Mouse (Mus musculus): ENCODE data around the gene Ywhag.

Ywhag gene

GRCm38 (mm10) chr5:135934481-135935175 is at the start of gene Ywhag:
Ywhag (minus strand) TSS chr5:135934616.
- peak; percentile 95 to 99 for DNase-seq

- peak in 1 of 2 experiments; percentile 47 for DNase-seq
Measured at GRCm38 (mm10) chr5:135982398-135982797, 48.0 kb upstream of the Ywhag start.

GRCm38 (mm10) chr5:135979904-135980303 is 45.5 kb upstream of the Ywhag start, which contains the start of gene Zp3:
Zp3 (plus strand) TSS chr5:135980099.
- DNase-seq = no peak

GRCm38 (mm10) chr5:135979381-135979780 is 45.0 kb upstream of the Ywhag start:
- no peak for DNase-seq

- DNase-seq = no peak
Measured at GRCm38 (mm10) chr5:135975893-135976668, 41.7 kb upstream of the Ywhag start.

GRCm38 (mm10) chr5:135974365-135974764 is 39.9 kb upstream of the Ywhag start, which contains the start of gene Ssc4d:
Ssc4d (minus strand) TSS chr5:135974531.
- DNase-seq = no peak

GRCm38 (mm10) chr5:135971876-135972275 is 37.5 kb upstream of the Ywhag start:
- no peak for DNase-seq

GRCm38 (mm10) chr5:135970247-135970646 is 35.8 kb upstream of the Ywhag start:
- DNase-seq = no peak

GRCm38 (mm10) chr5:135968781-135969180 is 34.4 kb upstream of the Ywhag start:
- DNase-seq = peak in 1 of 2 experiments; percentile 67

- DNase-seq = no peak
Measured at GRCm38 (mm10) chr5:135966866-135967265, 32.5 kb upstream of the Ywhag start.

- no peak for DNase-seq
Measured at GRCm38 (mm10) chr5:135965501-135965930, 31.1 kb upstream of the Ywhag start.

GRCm38 (mm10) chr5:135963280-135963627 is 28.8 kb upstream of the Ywhag start:
- no peak for DNase-seq

- DNase-seq = peak; percentile 94 to 99
Measured at GRCm38 (mm10) chr5:135962492-135963279, 28.3 kb upstream of the Ywhag start.

GRCm38 (mm10) chr5:135962125-135962491 is 27.7 kb upstream of the Ywhag start:
- no peak for DNase-seq

- no peak for DNase-seq
Measured at GRCm38 (mm10) chr5:135960909-135961635, 26.7 kb upstream of the Ywhag start.

GRCm38 (mm10) chr5:135959911-135960310 is 25.5 kb upstream of the Ywhag start:
- DNase-seq = no peak

GRCm38 (mm10) chr5:135958367-135958766 is 24.0 kb upstream of the Ywhag start:
- DNase-seq = no peak

- peak; percentile 78 to 89 for DNase-seq
Measured at GRCm38 (mm10) chr5:135957207-135957974, 23.0 kb upstream of the Ywhag start.

- DNase-seq = no peak
Measured at GRCm38 (mm10) chr5:135956300-135957206, 22.1 kb upstream of the Ywhag start.

- no peak for DNase-seq
Measured at GRCm38 (mm10) chr5:135952830-135953229, 18.4 kb upstream of the Ywhag start.

GRCm38 (mm10) chr5:135951660-135952059 is 17.2 kb upstream of the Ywhag start:
- DNase-seq = no peak

Measured in spleen, adult 18-20 months (tissue).